Mouse (Mus musculus) left cerebral cortex, adult 6 months (tissue): ENCODE data around the gene Tex264. TPM values are rescaled to one million over a fixed set of nuclear protein-coding genes. Genes with fewer than 3 reads are reported as not detected.

Experiments used
- long read RNA-seq, 2 experiments: library from polyadenylated mRNA; unstranded; transcript quantifications; one replicate each; pipeline ENCODE4 v2.0.0; 2019 to 2020
- polyA plus RNA-seq: library from polyadenylated mRNA; unstranded; fragments of <200 nt; fragmentation: Nextera tagmentation; gene quantifications from 2 replicates; pipeline ENCODE4 v1.2.3, GENCODE M21; 2021

The Tex264 gene
- 115 and 122 TPM in 2 replicates for polyA plus RNA-seq
- long read RNA-seq, experiment 1, transcript Tex264-202 (6 exons, 1,896 nt) = minor isoform, 91 of 349 reads
- long read RNA-seq, experiment 1, transcript Tex264-203 (6 exons, 1,364 nt) = minor isoform, 61 of 349 reads
- long read RNA-seq, experiment 1, transcript Tex264-201 (6 exons, 1,391 nt) = major isoform, 147 of 349 reads
- long read RNA-seq, experiment 1, partial matches to known transcripts = 11 of 349 reads
- long read RNA-seq, experiment 1, other reads (novel, unspliced or antisense) = 39 of 349 reads
- long read RNA-seq, experiment 2, transcript Tex264-203 (6 exons, 1,364 nt) = minor isoform, 22 of 182 reads
- long read RNA-seq, experiment 2, transcript Tex264-202 (6 exons, 1,896 nt) = minor isoform, 44 of 182 reads
- long read RNA-seq, experiment 2, transcript Tex264-201 (6 exons, 1,391 nt) = major isoform, 80 of 182 reads
- long read RNA-seq, experiment 2, partial matches to known transcripts = 18 of 182 reads
- long read RNA-seq, experiment 2, other reads (novel, unspliced or antisense) = 16 of 182 reads

DNA sequence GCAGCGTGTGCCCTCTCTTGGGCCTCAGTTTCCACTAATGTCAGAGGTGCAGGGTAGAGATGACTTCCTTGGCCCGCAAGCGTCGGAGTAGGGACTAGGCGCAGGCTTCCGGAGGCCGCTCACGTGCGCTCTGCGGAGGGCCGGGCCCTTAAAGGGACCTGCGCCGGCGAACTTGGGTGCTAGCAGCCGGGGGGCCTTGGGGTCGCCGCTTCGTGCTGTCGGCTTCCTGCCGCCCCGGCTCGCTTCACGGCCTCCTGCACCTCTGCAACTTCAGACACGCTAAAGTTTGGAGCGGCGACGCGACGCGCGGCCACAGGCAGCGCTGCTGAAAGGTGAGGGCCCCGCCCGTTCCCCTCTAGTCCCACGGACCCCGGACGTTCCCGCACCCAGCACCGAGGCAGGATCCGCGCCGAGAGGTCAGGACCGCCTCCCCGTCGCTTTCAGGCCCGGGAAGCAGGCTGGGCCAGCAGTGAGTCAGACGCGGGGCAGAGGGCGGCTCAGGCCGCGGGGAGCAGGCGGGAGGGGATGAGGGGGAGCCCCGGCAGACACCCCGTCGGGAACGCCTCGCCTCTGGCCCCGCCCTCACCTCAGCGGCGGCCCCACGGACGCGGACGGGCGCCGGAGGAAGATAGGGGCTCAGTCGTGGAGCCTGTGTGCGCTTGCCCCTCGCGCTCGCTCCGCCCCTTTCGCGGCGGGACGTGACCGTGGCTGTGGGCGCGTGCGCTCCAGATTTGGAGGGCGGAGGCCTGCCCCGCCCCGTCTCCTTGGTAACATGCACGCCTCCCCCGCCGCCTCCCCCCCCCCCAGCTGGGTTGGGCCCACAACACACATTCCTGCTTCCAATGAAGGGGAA, at the start of gene Tex264:
Gene Tex264 (minus strand): TSS at position 679 of the 853 bp plus-strand sequence.

DNA sequence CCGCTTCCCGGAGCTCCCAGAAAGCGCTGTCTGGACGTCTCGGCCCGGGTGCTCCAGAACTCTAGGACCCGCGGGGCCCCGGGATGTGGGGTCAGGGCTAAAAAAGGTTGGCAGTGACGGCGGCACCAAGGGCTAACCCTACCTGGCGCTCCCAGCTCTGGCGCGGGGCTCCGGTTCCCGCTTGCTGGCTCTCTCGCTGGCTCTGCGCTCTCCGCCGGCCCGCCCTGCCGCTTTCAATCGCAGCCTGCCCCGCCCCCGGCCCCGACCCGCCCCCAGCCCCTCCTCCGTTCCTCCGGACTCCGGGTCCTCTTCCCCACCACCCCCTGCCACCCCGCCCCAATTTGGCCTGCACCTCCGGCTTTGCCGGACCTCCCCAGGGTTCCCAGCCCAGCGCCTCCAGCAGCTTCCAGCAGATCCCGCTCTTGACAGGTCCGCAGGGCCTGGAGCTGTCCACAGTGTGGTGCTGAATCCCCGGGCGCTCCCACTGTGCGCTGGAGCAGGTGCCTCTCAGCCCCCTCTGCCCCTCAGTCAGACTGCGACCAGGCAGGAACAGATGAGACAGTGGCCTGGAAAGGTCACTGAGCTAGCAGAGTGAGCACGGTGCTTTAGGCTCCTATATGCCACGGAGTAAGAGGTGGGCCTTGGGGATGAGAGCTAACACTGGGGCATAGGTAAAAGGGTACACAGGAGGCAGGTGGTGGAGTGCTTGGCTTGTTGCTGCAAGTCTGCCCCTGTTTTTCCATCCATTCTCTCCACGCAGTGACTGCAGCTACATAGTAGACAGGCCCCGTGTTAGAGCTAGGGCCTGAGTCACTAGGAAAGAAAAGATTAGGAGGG, 29.6 kb downstream of the Tex264 start, which contains the start of gene Grm2:
Gene Grm2 (minus strand): TSS at position 199 of the 837 bp plus-strand sequence.

DNA sequence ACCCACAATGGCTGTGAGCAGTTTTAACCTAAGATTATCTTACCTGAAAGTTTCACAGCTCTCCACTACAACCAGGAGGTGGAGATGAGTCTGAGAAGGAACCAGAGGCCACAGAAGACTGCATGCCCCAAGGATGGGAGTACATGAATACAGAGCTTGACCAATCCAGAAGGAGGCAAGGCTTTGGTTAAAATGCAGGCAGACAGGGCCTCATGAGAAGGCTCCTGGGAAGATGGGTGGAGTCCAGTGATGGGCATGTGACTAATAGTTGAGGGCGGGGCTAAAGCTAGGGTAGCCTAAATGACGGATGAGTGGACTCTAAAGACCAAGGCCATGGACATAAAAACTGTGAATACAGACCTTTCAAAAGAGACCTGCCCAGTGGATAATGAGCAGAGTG, 59.4 kb downstream of the Tex264 start, which contains the start of gene Iqcf6:
Gene Iqcf6 (plus strand): TSS at position 301 of the 400 bp plus-strand sequence.

Other genes with a start within 250 kb of the Tex264 start
- 11.2 and 11.3 TPM in 2 replicates for gene Acy1, start 247.6 kb downstream of the Tex264 start, polyA plus RNA-seq
- 10.4 and 12.8 TPM in 2 replicates for gene Abhd14b, start 238.5 kb downstream of the Tex264 start, polyA plus RNA-seq
- gene Abhd14a, start 238.2 kb downstream of the Tex264 start, polyA plus RNA-seq = 61.7 and 68.7 TPM in 2 replicates
- gene Pcbp4, start 232.6 kb downstream of the Tex264 start, polyA plus RNA-seq = 63.4 and 112 TPM in 2 replicates
- 6.8 and 13.9 TPM in 2 replicates for gene Gpr62, start 220.0 kb downstream of the Tex264 start, polyA plus RNA-seq
- gene Rrp9, start 210.0 kb downstream of the Tex264 start, polyA plus RNA-seq = 24.7 and 25.8 TPM in 2 replicates
- gene Parp3, start 209.0 kb downstream of the Tex264 start, polyA plus RNA-seq = 5.1 and 5.3 TPM in 2 replicates
- gene Iqcf1, start 186.0 kb downstream of the Tex264 start, polyA plus RNA-seq = not detected in 2 replicates
- not detected in 2 replicates for gene Iqcf5, start 171.4 kb downstream of the Tex264 start, polyA plus RNA-seq
- not detected in 2 replicates for gene Iqcf3, start 124.3 kb downstream of the Tex264 start, polyA plus RNA-seq
- gene Iqcf4, start 114.9 kb downstream of the Tex264 start, polyA plus RNA-seq = not detected in 2 replicates
- not detected in 2 replicates for gene Iqcf6, start 59.3 kb downstream of the Tex264 start, polyA plus RNA-seq
- gene Grm2, start 29.8 kb downstream of the Tex264 start, polyA plus RNA-seq = 24.4 and 25.1 TPM in 2 replicates
- gene Rad54l2, start 103.3 kb upstream of the Tex264 start, polyA plus RNA-seq = 1.5 and 1.8 TPM in 2 replicates
- 5.5 and 6.5 TPM in 2 replicates for gene Dcaf1, start 135.9 kb upstream of the Tex264 start, polyA plus RNA-seq
- gene Rbm15b, start 201.5 kb upstream of the Tex264 start, polyA plus RNA-seq = 4.7 and 5.2 TPM in 2 replicates
- gene Manf, start 206.1 kb upstream of the Tex264 start, polyA plus RNA-seq = 74.4 and 78.0 TPM in 2 replicates